In genomic region chr1:120248156-120248555, GRCm38 (mm10) we compare ENCODE assay signal across 7 mouse cellular contexts. TPM values are rescaled to one million over a fixed set of nuclear protein-coding genes. Genes with fewer than 3 reads are reported as not detected.
DNase-seq lines count a peak whose midpoint lies in the region; ATAC-seq and TF ChIP-seq lines count a peak whose summit lies in the region.

No protein-coding gene starts in this region.

- intact Hi-C loops in heart, postnatal 25 days (cut with DNase I), result loop anchor here (2.0 kb wide), 1 partner anchor 17 kb away; no protein-coding TSS in a partner anchor

- no peaks in the 10 kb centered on the region for H3K4me1 ChIP-seq in stomach, postnatal 0 days (replicated peaks; ENCODE audit: control insufficient read depth, insufficient read depth)
- peaks cover 9% of the 10 kb centered on the region for H3K4me1 ChIP-seq in liver, embryonic 11.5 days (replicated peaks; ENCODE audit: control insufficient read depth, insufficient read depth, low read length)

- WGBS in stomach, postnatal 0 days, result 47% methylated on average over 5 of the region's 5 CpGs
- 80% methylated on average over 5 of the region's 5 CpGs for WGBS in liver, embryonic 11.5 days

- no peak overlapping the region; the same call in 1 of the 2 replicates for H3K27ac ChIP-seq in stomach, postnatal 0 days (replicated peaks)
- no peak overlapping the region for H3K27ac ChIP-seq in liver, embryonic 11.5 days (ENCODE audit: low read depth, low read length)

- H3K4me2 ChIP-seq in stomach, postnatal 0 days (replicated peaks; ENCODE audit: low read depth), result no peak overlapping the region
- H3K4me2 ChIP-seq in liver, embryonic 11.5 days, result no peak overlapping the region

- no peak overlapping the region for H3K4me3 ChIP-seq in stomach, postnatal 0 days (ENCODE audit: low read depth, low read length)
- no peak overlapping the region for H3K4me3 ChIP-seq in liver, embryonic 11.5 days (ENCODE audit: low read depth, low read length)

- ATAC-seq in stomach, postnatal 0 days (ENCODE audit: low FRiP score, low TSS enrichment), result peak; percentile 56; the same call in 1 of the 2 replicates
- no peak for ATAC-seq in liver, embryonic 11.5 days (replicated peaks; ENCODE audit: low FRiP score)

- TF ChIP-seq CTCF in stomach, postnatal 0 days (IDR thresholded peaks at IDR 0.05; ENCODE audit: low read depth), result no peak

- DNase-seq in adrenal gland, adult (ENCODE audit: inconsistent age in 2 of 2, low spot score in 1 of 2), result peak; percentile 89 to 96
- peak; percentile 39 for DNase-seq in brain, adult 2 months (ENCODE audit: low read depth, low spot score)
- peak; percentile 86 for DNase-seq in heart, postnatal 25 days (ENCODE audit: low spot score)
- peak; percentile 74 to 76 for DNase-seq in lung, adult 18-20 months
- no peak for DNase-seq in stomach, postnatal 0 days (ENCODE audit: low spot score)
- no peak for DNase-seq in liver, embryonic 11.5 days (ENCODE audit: low spot score)
- no peak for DNase-seq in spleen, adult 12 weeks (ENCODE audit: low spot score)

- no peak for TF ChIP-seq EP300 in stomach, postnatal 0 days (optimal IDR thresholded peaks at IDR 0.05)

- H3K36me3 ChIP-seq in stomach, postnatal 0 days (ENCODE audit: control insufficient read depth, insufficient read depth, low read length), result no peaks in the 10 kb centered on the region
- 0 out of 2 replicates have a peak, but pooled peaks cover 5% of the 10 kb centered on the region for H3K36me3 ChIP-seq in liver, embryonic 11.5 days (ENCODE audit: control insufficient read depth, insufficient read depth, low read length)

- no peaks in the 10 kb centered on the region for H3K27me3 ChIP-seq in stomach, postnatal 0 days (ENCODE audit: control insufficient read depth, insufficient read depth, low read length)
- H3K27me3 ChIP-seq in liver, embryonic 11.5 days (replicated peaks; ENCODE audit: control insufficient read depth, insufficient read depth, low read length), result no peaks in the 10 kb centered on the region

- no peak overlapping the region for H3K9ac ChIP-seq in stomach, postnatal 0 days (ENCODE audit: low read length)
- H3K9ac ChIP-seq in liver, embryonic 11.5 days (ENCODE audit: low read depth, low read length), result no peak overlapping the region

- no peaks in the 10 kb centered on the region for H3K9me3 ChIP-seq in stomach, postnatal 0 days (ENCODE audit: control insufficient read depth, low read length)
- no peaks in the 10 kb centered on the region for H3K9me3 ChIP-seq in liver, embryonic 11.5 days (ENCODE audit: control insufficient read depth, low read length)

RNA-seq across cellular contexts. Expression of gene Steap3, which starts 24.3 kb away (rescaled TPM):
- total RNA-seq in heart, postnatal 25 days (2021), result 10 to 100 TPM; 26.8 to 35.9 TPM
- 2.8 and 3.2 TPM in 2 replicates for polyA plus RNA-seq in stomach, postnatal 0 days (2015; fragmentation: Nextera tagmentation; extraction: Ambion mirVana)
- 74.7 TPM in 2 replicates for polyA plus RNA-seq in liver, embryonic 11.5 days (2014; fragmentation: Nextera tagmentation; extraction: Ambion mirVana)

Comparison
In these comparisons a context has a peak if more than half of its experiments do, and no peak if none do; other contexts are left out.
1. DNase-seq: peak in adrenal gland, adult (2 of 2), brain, adult 2 months (single experiment), heart, postnatal 25 days (single experiment) and lung, adult 18-20 months (2 of 2); none in stomach, postnatal 0 days (single experiment), liver, embryonic 11.5 days (single experiment) and spleen, adult 12 weeks (single experiment).
2. RNA of gene Steap3, which starts 24.3 kb away (polyA plus RNA-seq): 74.7 TPM in liver, embryonic 11.5 days; 2.8 to 3.2 TPM in stomach, postnatal 0 days; every median in the first group is over 10 times any median in the second.